Mouse (Mus musculus): ENCODE data around the gene Zfp709.
"Not testable (repeated sequence)": the region's sequence is repeated elsewhere in the genome, so short reads cannot be mapped to it uniquely, and the experiment has no call there.

The Zfp709 gene

GRCm38 (mm10) chr8:71925791-71926190, 44.0 kb downstream of the Zfp709 start:
- CTCF ChIA-PET: no interaction called here

GRCm38 (mm10) chr8:71926551-71926950, 44.7 kb downstream of the Zfp709 start:
- CTCF ChIA-PET: no interaction called here

GRCm38 (mm10) chr8:71927779-71928178, 46.0 kb downstream of the Zfp709 start:
- CTCF ChIA-PET: no interaction called here

GRCm38 (mm10) chr8:71938037-71938436, 56.2 kb downstream of the Zfp709 start:
- CTCF ChIA-PET: not testable (repeated sequence)

- CTCF ChIA-PET: interaction anchor here (0.5 kb wide), 1 partner anchor 17 kb away, joined by 3 read pairs; no protein-coding TSS in a partner anchor
These were observed 58.7 kb downstream of the Zfp709 start for GRCm38 (mm10) chr8:71940293-71941208.

GRCm38 (mm10) chr8:71941776-71942175, 60.0 kb downstream of the Zfp709 start:
- CTCF ChIA-PET: no interaction called here

All from spleen, embryonic (tissue).